Mouse (Mus musculus) left cerebral cortex, postnatal 4 days (tissue): Measurements from ENCODE around the gene Psen1. TPM values are rescaled to one million over a fixed set of nuclear protein-coding genes. Genes with fewer than 3 reads are reported as not detected.

Experiments used
- DNase-seq: peaks from one replicate; pipeline ENCODE4 v3.0.0-alpha.2; 2022
- intact Hi-C: fragments of 180-260 bp; cut with DNase I; formaldehyde crosslinking; loops from one replicate; pipeline ENCODE4 v1.15.1; 2025
- total RNA-seq, 2 experiments: library from RNA; stranded (reverse); gene quantifications; 2 replicates each; pipeline ENCODE4 v1.2.3; 2021

Gene Psen1
- total RNA-seq, 2 experiments from 2014 or later: 70.8 to 78.0 TPM

GRCm38 (mm10) chr12:83721281-83721680 lies 33.3 kb downstream of the Psen1 start:
- DNase-seq: no peak
- intact Hi-C loops: no loop called here

- no peak for DNase-seq
- intact Hi-C loops: no loop called here
Observed at GRCm38 (mm10) chr12:83723037-83723436, 35.1 kb downstream of the Psen1 start.

- intact Hi-C loops: no loop called here
- no peak for DNase-seq
Observed at GRCm38 (mm10) chr12:83726510-83727308, 38.8 kb downstream of the Psen1 start.

- DNase-seq: no peak
- intact Hi-C loops: no loop called here
Observed at GRCm38 (mm10) chr12:83732225-83732624, 44.3 kb downstream of the Psen1 start.

GRCm38 (mm10) chr12:83734047-83734446 lies 46.1 kb downstream of the Psen1 start:
- intact Hi-C loops: no loop called here
- DNase-seq: no peak

- intact Hi-C loops: no loop called here
- DNase-seq: peak; percentile 50
Observed at GRCm38 (mm10) chr12:83736236-83736635, 48.3 kb downstream of the Psen1 start.

GRCm38 (mm10) chr12:83738651-83739050 lies 50.7 kb downstream of the Psen1 start:
- intact Hi-C loops: no loop called here

GRCm38 (mm10) chr12:83741722-83742121 lies 53.8 kb downstream of the Psen1 start:
- intact Hi-C loops: no loop called here
- DNase-seq: no peak

More at GRCm38 (mm10) chr12:83738651-83739050, 50.7 kb downstream of the Psen1 start:
- DNase-seq: no peak

- intact Hi-C loops: no loop called here
- DNase-seq: no peak
Observed at GRCm38 (mm10) chr12:83742834-83743233, 54.9 kb downstream of the Psen1 start.

GRCm38 (mm10) chr12:83743712-83744111 lies 55.8 kb downstream of the Psen1 start:
- intact Hi-C loops: no loop called here
- DNase-seq: no peak

- intact Hi-C loops: no loop called here
- no peak for DNase-seq
Observed at GRCm38 (mm10) chr12:83749186-83749585, 61.2 kb downstream of the Psen1 start.

GRCm38 (mm10) chr12:83752495-83752894 lies 64.5 kb downstream of the Psen1 start:
- DNase-seq: peak; percentile 43
- intact Hi-C loops: no loop called here

GRCm38 (mm10) chr12:83758735-83759134 lies 70.8 kb downstream of the Psen1 start:
- intact Hi-C loops: no loop called here
- no peak for DNase-seq

GRCm38 (mm10) chr12:83760201-83760600 lies 72.2 kb downstream of the Psen1 start:
- no peak for DNase-seq
- intact Hi-C loops: no loop called here

- intact Hi-C loops: no loop called here
- no peak for DNase-seq
Observed at GRCm38 (mm10) chr12:83762706-83763105, 74.8 kb downstream of the Psen1 start.

- intact Hi-C loops: no loop called here
- DNase-seq: no peak
Observed at GRCm38 (mm10) chr12:83763311-83764043, 75.5 kb downstream of the Psen1 start, which contains the start of gene Papln. Papln (plus strand) TSS chr12:83763634.

GRCm38 (mm10) chr12:83764044-83764365 lies 76.1 kb downstream of the Psen1 start:
- intact Hi-C loops: no loop called here
- no peak for DNase-seq

- DNase-seq: no peak
- intact Hi-C loops: no loop called here
Observed at GRCm38 (mm10) chr12:83764519-83764918, 76.6 kb downstream of the Psen1 start.

GRCm38 (mm10) chr12:83765965-83766603 lies 78.1 kb downstream of the Psen1 start:
- no peak for DNase-seq
- intact Hi-C loops: no loop called here

GRCm38 (mm10) chr12:83767833-83768232 lies 79.9 kb downstream of the Psen1 start:
- no peak for DNase-seq
- intact Hi-C loops: no loop called here

GRCm38 (mm10) chr12:83768235-83768899 lies 80.4 kb downstream of the Psen1 start:
- intact Hi-C loops: no loop called here
- DNase-seq: no peak
